Mouse (Mus musculus): ENCODE results near the gene Card14. TPM values are rescaled to one million over a fixed set of nuclear protein-coding genes. Genes with fewer than 3 reads are reported as not detected.
"Not testable (repeated sequence)": the region's sequence is repeated elsewhere in the genome, so short reads cannot be mapped to it uniquely, and the experiment has no call there.

The Card14 gene
- under 1 TPM; 0.06 to 0.16 TPM for total RNA-seq (2021)

- no peak for DNase-seq
- intact Hi-C loops (cut with DNase I): no loop called here
These were observed at the start of gene Card14 for GRCm38 (mm10) chr11:119307658-119307867. Gene Card14, plus strand, starts transcription at chr11:119307768.

- intact Hi-C loops (cut with DNase I): no loop called here
- DNase-seq: no peak
These were observed 49.4 kb upstream of the Card14 start for GRCm38 (mm10) chr11:119258216-119258571.

- DNase-seq: peak; percentile 72 to 78
- intact Hi-C loops (cut with DNase I): no loop called here
These were observed 48.8 kb upstream of the Card14 start for GRCm38 (mm10) chr11:119258572-119259322.

GRCm38 (mm10) chr11:119259977-119260376 lies 47.6 kb upstream of the Card14 start:
- intact Hi-C loops (cut with DNase I): no loop called here
- no peak for DNase-seq

GRCm38 (mm10) chr11:119264413-119264812 lies 43.2 kb upstream of the Card14 start:
- DNase-seq: no peak
- intact Hi-C loops (cut with DNase I): no loop called here

- intact Hi-C loops (cut with DNase I): no loop called here
- DNase-seq: no peak
These were observed 41.8 kb upstream of the Card14 start for GRCm38 (mm10) chr11:119265811-119266210.

GRCm38 (mm10) chr11:119267241-119267674 lies 40.3 kb upstream of the Card14 start:
- peak; percentile 41 to 45 for DNase-seq
- intact Hi-C loops (cut with DNase I): no loop called here

GRCm38 (mm10) chr11:119267768-119268556 lies 39.6 kb upstream of the Card14 start, which contains the start of gene Gaa:
Gene Gaa, plus strand, starts transcription at chr11:119267887.
- intact Hi-C loops (cut with DNase I): loop anchor here (2.0 kb wide), 1 partner anchor 31 kb away; no protein-coding TSS in a partner anchor
- peak; percentile 95 to 97 for DNase-seq

- intact Hi-C loops (cut with DNase I): loop anchor here (2.0 kb wide), 1 partner anchor 30 kb away; no protein-coding TSS in a partner anchor
- no peak for DNase-seq
These were observed 38.9 kb upstream of the Card14 start for GRCm38 (mm10) chr11:119268557-119269195.

- intact Hi-C loops (cut with DNase I): not testable (repeated sequence)
These were observed 35.1 kb upstream of the Card14 start for GRCm38 (mm10) chr11:119272492-119272891.

GRCm38 (mm10) chr11:119273186-119273930 lies 34.2 kb upstream of the Card14 start:
- intact Hi-C loops (cut with DNase I): no loop called here
- no peak for DNase-seq

More at GRCm38 (mm10) chr11:119272492-119272891, 35.1 kb upstream of the Card14 start:
- not testable (repeated sequence) for DNase-seq

GRCm38 (mm10) chr11:119281030-119281429 lies 26.5 kb upstream of the Card14 start:
- intact Hi-C loops (cut with DNase I): no loop called here
- DNase-seq: no peak

GRCm38 (mm10) chr11:119285791-119286527 lies 21.6 kb upstream of the Card14 start:
- intact Hi-C loops (cut with DNase I): no loop called here
- no peak for DNase-seq

- intact Hi-C loops (cut with DNase I): no loop called here
- no peak for DNase-seq
These were observed 20.2 kb upstream of the Card14 start for GRCm38 (mm10) chr11:119287207-119287992.

GRCm38 (mm10) chr11:119292861-119293260 lies 14.7 kb upstream of the Card14 start:
- intact Hi-C loops (cut with DNase I); DNase-seq: not testable (repeated sequence)

- DNase-seq: no peak
- intact Hi-C loops (cut with DNase I): loop anchor here (2.0 kb wide), 1 partner anchor 29 kb away; no protein-coding TSS in a partner anchor
These were observed 9.6 kb upstream of the Card14 start for GRCm38 (mm10) chr11:119297996-119298395.

GRCm38 (mm10) chr11:119298917-119299316 lies 8.7 kb upstream of the Card14 start:
- intact Hi-C loops (cut with DNase I): loop anchor here (2.0 kb wide), 1 partner anchor 30 kb away; no protein-coding TSS in a partner anchor
- DNase-seq: no peak

- DNase-seq: peak; percentile 97 to 99
- intact Hi-C loops (cut with DNase I): loop anchor here (2.0 kb wide), 2 partner anchors 31 to 55 kb away; partner anchors contain the start of genes Sgsh and Slc26a11
These were observed 8.0 kb upstream of the Card14 start, which contains the start of gene Eif4a3 for GRCm38 (mm10) chr11:119299391-119300245. Gene Eif4a3, minus strand, starts transcription at chr11:119300089.

Measured in heart, postnatal 36 days (tissue).